Mouse (Mus musculus) embryonic facial prominence, embryonic 13.5 days (tissue): ENCODE data around the gene Alk. TPM values are rescaled to one million over a fixed set of nuclear protein-coding genes. Genes with fewer than 3 reads are reported as not detected.
A peak's percentile ranks its signal among the peaks of the same experiment; 100 is the strongest.

Experiments used
- ATAC-seq: fragments of 200-750 bp; cut with Nextera tagmentation; 2 replicates; pipeline ENCODE4 v1.8.0; 2017; ENCODE audit warnings: low read depth; ENCODE audit not compliant: insufficient number of reproducible peaks, insufficient read depth, low FRiP score, low TSS enrichment
- H3K27ac ChIP-seq: fragments of 300-500 bp; sonication (generic); 2 replicates; pipeline ENCODE4 v1.5.1; 2015; ENCODE audit warnings: moderate library complexity, mild to moderate bottlenecking, inconsistent platforms
- H3K27me3 ChIP-seq: fragments of 300-500 bp; sonication (generic); 2 replicates; pipeline ENCODE4 v1.6.1; 2015; ENCODE audit warnings: mild to moderate bottlenecking, inconsistent platforms
- H3K36me3 ChIP-seq: fragments of 300-500 bp; sonication (generic); 2 replicates; pipeline ENCODE4 v1.6.1; 2015; ENCODE audit warnings: mild to moderate bottlenecking, inconsistent platforms
- H3K4me1 ChIP-seq: fragments of 300-500 bp; sonication (generic); 2 replicates; pipeline ENCODE4 v1.6.1; 2015; ENCODE audit warnings: inconsistent platforms
- H3K4me2 ChIP-seq: fragments of 300-500 bp; sonication (generic); 2 replicates; pipeline ENCODE4 v1.6.1; 2015; ENCODE audit warnings: moderate library complexity, mild to moderate bottlenecking, inconsistent platforms
- H3K4me3 ChIP-seq: fragments of 300-500 bp; sonication (generic); 2 replicates; pipeline ENCODE4 v1.5.1; 2015; ENCODE audit warnings: mild to moderate bottlenecking, inconsistent platforms
- H3K9ac ChIP-seq: fragments of 300-500 bp; sonication (generic); 2 replicates; pipeline ENCODE4 v1.6.1; 2015; ENCODE audit warnings: mild to moderate bottlenecking, inconsistent platforms
- H3K9me3 ChIP-seq: fragments of 300-500 bp; sonication (generic); 2 replicates; pipeline ENCODE4 v1.6.1; 2016; ENCODE audit warnings: inconsistent platforms
- WGBS: fragments of 180-500 bp; shearing (Covaris S2); methylation state at CpG from one replicate; pipeline ENCODE4 v1.1.7; 2015; ENCODE audit warnings: mixed read lengths; 5-methylcytosine and 5-hydroxymethylcytosine counted together
- polyA plus RNA-seq: library from polyadenylated mRNA; unstranded; fragments of >200 nt; fragmentation: Nextera tagmentation; extraction: Ambion mirVana; gene quantifications from 2 replicates; pipeline ENCODE4 v1.2.1, GENCODE M21; 2015

The Alk gene
- 0.51 and 0.66 TPM in 2 replicates for polyA plus RNA-seq

- H3K4me1 ChIP-seq: peaks cover 18% of the 10 kb centered on the region
- no peaks in the 10 kb centered on the region for H3K36me3 ChIP-seq
- peak within 1 kb of the TSS; percentile 48 for H3K4me3 ChIP-seq
- H3K4me2 ChIP-seq: peak within 1 kb of the TSS; percentile 92
- ATAC-seq: peak; percentile 86
- WGBS: 1% methylated on average over 32 of the region's 32 CpGs
- no peak within 1 kb of the TSS for H3K9ac ChIP-seq
- peaks cover 41% of the 10 kb centered on the region for H3K27me3 ChIP-seq
- no peak within 1 kb of the TSS for H3K27ac ChIP-seq
- no peaks in the 10 kb centered on the region for H3K9me3 ChIP-seq
Measured at GRCm38 (mm10) chr17:72604610-72604980, at the start of gene Alk. Gene Alk (minus strand): TSS chr17:72604627.

GRCm38 (mm10) chr17:72652801-72653200, 48.4 kb upstream of the Alk start:
- Histone ChIP-seq H3K9me3 (no peaks in the 10 kb centered on the region), H3K27me3 (no peaks in the 10 kb centered on the region), H3K4me2 (no peak overlapping the region), H3K4me3 (no peak overlapping the region), H3K9ac (no peak overlapping the region), H3K4me1 (peaks cover 2% of the 10 kb centered on the region; the same call in 1 of the 2 replicates), H3K36me3 (no peaks in the 10 kb centered on the region), H3K27ac (no peak overlapping the region)
- WGBS: 88% methylated on average over 1 of the region's 1 CpGs
- ATAC-seq: no peak

GRCm38 (mm10) chr17:72648607-72649217, 44.3 kb upstream of the Alk start:
- no peaks in the 10 kb centered on the region for H3K9me3 ChIP-seq
- ATAC-seq: no peak
- no peak overlapping the region for H3K9ac ChIP-seq
- no peaks in the 10 kb centered on the region for H3K4me1 ChIP-seq
- H3K4me2 ChIP-seq: no peak overlapping the region
- WGBS: 50% methylated on average over 6 of the region's 6 CpGs
- H3K27me3 ChIP-seq: no peaks in the 10 kb centered on the region
- no peaks in the 10 kb centered on the region for H3K36me3 ChIP-seq
- H3K4me3 ChIP-seq: no peak overlapping the region
- H3K27ac ChIP-seq: no peak overlapping the region

DNA sequence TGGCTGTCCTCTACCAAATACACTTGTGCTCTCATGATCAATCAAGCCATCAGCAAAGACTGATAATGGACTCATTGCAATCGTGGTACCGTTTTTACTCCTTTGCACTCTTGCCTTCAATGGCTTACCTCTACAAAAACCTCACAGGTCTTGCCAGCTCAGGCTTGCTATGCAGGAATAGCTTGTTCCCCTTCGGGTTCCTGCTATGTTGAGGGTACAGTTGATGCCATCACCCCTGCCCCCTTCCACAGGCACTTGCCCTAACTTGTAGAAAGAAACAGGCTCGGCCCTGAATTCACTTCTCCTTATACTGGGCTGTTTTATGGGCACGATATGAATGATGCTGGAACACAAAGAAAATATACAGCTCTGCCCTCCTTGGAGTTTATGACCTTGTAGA, 41.7 kb upstream of the Alk start:
- no peak overlapping the region for H3K9ac ChIP-seq
- H3K4me3 ChIP-seq: no peak overlapping the region
- no peak for ATAC-seq
- H3K36me3 ChIP-seq: no peaks in the 10 kb centered on the region
- no peaks in the 10 kb centered on the region for H3K4me1 ChIP-seq
- no peaks in the 10 kb centered on the region for H3K9me3 ChIP-seq
- WGBS: 76% methylated on average over 5 of the region's 5 CpGs
- H3K27me3 ChIP-seq: no peaks in the 10 kb centered on the region
- H3K4me2 ChIP-seq: no peak overlapping the region
- H3K27ac ChIP-seq: no peak overlapping the region

DNA sequence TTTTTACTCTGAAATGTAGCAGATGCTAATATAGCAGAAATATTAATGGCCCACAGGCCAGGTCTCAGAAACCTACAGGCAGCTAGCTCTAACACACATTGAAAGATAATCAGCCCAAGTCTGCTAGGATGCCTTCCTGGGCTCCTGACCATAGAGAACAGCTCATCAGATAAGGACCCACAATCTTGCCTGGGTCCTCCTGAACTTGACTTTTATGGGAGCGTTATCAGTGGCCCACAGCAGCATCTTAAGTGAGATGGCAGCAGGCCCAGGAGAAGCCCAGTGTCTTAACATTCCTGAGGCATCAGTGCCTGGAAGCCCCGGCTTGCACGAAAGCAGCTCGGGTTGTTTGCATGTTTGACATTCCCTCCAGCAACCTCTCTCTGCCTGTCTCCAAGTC, 35.7 kb upstream of the Alk start:
- Histone ChIP-seq H3K4me3 (no peak overlapping the region), H3K9me3 (no peaks in the 10 kb centered on the region), H3K4me2 (no peak overlapping the region), H3K9ac (no peak overlapping the region), H3K27ac (no peak overlapping the region), H3K4me1 (0 out of 2 replicates have a peak, but pooled peaks cover 5% of the 10 kb centered on the region), H3K36me3 (no peaks in the 10 kb centered on the region), H3K27me3 (no peaks in the 10 kb centered on the region)
- WGBS: 45% methylated on average over 4 of the region's 4 CpGs
- no peak for ATAC-seq

DNA sequence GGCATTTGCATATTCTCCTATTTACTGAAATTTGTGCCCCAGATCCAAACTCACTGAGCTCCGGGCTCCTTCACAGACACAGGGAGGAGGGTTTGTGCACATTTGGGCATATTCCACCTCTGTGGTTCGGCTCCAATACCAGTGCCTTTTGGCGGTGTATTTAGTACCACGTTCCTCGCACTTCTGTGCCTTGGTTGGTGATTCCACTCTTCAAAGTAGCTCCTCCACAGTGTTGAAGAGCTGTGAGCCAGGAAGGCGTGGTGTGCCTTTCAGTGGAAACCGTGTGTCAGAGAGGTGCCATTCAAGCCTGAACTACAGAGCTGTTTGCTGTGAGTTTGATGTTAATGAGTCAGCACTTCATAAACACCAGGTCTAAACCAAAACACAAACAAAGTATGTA, 35.0 kb upstream of the Alk start:
- Histone ChIP-seq H3K4me1 (0 out of 2 replicates have a peak, but pooled peaks cover 5% of the 10 kb centered on the region), H3K4me3 (no peak overlapping the region), H3K4me2 (no peak overlapping the region), H3K27me3 (no peaks in the 10 kb centered on the region), H3K9me3 (no peaks in the 10 kb centered on the region), H3K36me3 (no peaks in the 10 kb centered on the region), H3K27ac (no peak overlapping the region), H3K9ac (no peak overlapping the region)
- WGBS: 80% methylated on average over 7 of the region's 7 CpGs
- ATAC-seq: no peak

DNA sequence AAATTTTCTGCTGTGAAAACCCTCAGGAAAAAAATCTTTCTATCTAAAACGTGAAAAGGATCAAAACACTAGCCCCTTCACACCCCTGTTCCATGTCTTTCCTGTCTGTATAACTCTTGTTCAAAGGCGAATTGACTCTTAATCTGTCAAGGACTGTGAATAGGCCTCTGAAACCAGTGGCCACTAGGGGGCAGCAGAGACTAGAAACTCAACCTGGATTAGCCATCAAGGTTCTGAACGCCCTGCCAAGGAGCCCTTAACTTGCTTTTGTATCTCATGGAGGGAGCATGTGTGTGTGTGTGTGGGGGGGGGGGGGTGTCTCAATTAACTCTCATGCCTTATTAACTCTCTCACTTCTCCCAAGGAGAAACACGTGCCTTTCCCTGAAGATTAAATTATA, 1.8 kb upstream of the Alk start:
- no peaks in the 10 kb centered on the region for H3K36me3 ChIP-seq
- peaks cover 18% of the 10 kb centered on the region for H3K4me1 ChIP-seq
- H3K27me3 ChIP-seq: peaks cover 41% of the 10 kb centered on the region
- H3K4me3 ChIP-seq: no peak overlapping the region
- no peak overlapping the region for H3K9ac ChIP-seq
- ATAC-seq: no peak
- H3K4me2 ChIP-seq: no peak overlapping the region
- no peak overlapping the region for H3K27ac ChIP-seq
- H3K9me3 ChIP-seq: no peaks in the 10 kb centered on the region
- 5% methylated on average over 4 of the region's 4 CpGs for WGBS

DNA sequence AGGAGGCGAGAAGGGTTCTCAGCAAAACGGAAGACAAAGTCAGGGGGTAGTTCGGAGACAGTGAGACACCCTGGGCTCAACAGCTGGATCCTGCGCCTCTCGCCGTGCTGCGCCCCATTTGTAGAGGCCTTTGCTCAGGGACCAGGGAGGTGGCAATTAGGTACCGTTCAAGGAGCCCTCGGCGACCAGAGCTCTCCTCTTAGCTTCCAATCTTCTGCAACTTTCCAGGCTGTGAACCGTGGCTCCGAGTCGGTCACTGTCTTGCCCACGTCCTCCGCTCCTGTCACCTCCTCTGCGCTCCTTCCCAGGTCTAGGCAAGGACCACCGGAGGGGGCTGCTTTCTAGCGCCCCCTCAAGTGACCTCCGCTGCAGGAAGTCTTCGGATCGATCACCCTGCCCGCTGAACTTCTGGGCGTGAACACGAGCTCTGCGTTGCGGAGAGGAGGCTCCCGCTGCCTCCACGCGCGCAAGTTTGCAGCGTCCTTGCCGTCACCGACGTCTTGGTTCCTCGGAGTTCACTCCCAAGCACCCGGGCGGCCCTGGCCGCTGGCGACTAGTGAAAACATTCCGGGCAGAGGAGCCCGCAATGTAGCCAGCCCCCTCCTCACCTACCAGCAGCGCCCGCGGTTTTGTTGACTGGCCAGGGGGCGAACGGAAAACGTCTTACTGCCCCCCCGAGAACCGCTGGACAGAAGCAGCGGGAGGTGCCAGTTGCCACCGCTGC, 379 bp downstream of the Alk start:
- ATAC-seq: no peak
- H3K9me3 ChIP-seq: no peaks in the 10 kb centered on the region

GRCm38 (mm10) chr17:72603118-72603885, 1.1 kb downstream of the Alk start:
- H3K27me3 ChIP-seq: peaks cover 41% of the 10 kb centered on the region
- H3K9me3 ChIP-seq: no peaks in the 10 kb centered on the region
- no peak overlapping the region for H3K9ac ChIP-seq
- H3K4me3 ChIP-seq: peak overlapping the region; percentile 48
- H3K27ac ChIP-seq: no peak overlapping the region
- H3K36me3 ChIP-seq: no peaks in the 10 kb centered on the region
- H3K4me2 ChIP-seq: peak overlapping the region; percentile 92
- under 1% methylated on average over 40 of the region's 40 CpGs for WGBS
- peak; percentile 64; the same call in 1 of the 2 replicates for ATAC-seq
- peaks cover 18% of the 10 kb centered on the region for H3K4me1 ChIP-seq

More for the DNA sequence above, 379 bp downstream of the Alk start:
- no peaks in the 10 kb centered on the region for H3K36me3 ChIP-seq
- H3K9ac ChIP-seq: no peak overlapping the region
- no peak overlapping the region for H3K27ac ChIP-seq
- WGBS: 2% methylated on average over 51 of the region's 51 CpGs
- H3K27me3 ChIP-seq: peaks cover 41% of the 10 kb centered on the region
- peak overlapping the region; percentile 92 for H3K4me2 ChIP-seq
- peak overlapping the region; percentile 48 for H3K4me3 ChIP-seq
- peaks cover 18% of the 10 kb centered on the region for H3K4me1 ChIP-seq

DNA sequence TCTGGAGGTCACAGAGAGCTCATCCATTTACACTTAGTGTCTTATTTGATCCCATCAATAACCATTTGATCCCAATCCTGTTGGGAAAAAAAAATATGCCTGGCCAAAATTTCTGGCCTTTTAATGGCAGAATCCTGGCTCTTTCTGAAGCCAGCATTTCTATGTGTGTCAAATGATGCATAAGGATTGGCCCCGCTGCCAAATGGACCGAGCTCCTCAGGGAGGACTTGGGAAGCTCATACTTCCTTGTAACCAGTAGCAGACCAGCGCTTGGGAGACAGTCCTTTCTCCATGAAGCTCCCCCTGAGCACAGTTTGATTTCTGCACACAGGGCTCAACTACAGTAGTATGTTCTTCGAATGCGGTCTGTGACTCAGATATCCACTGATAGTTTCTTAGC, 3.6 kb downstream of the Alk start:
- peaks cover 41% of the 10 kb centered on the region for H3K27me3 ChIP-seq
- peaks cover 18% of the 10 kb centered on the region for H3K4me1 ChIP-seq
- H3K9ac ChIP-seq: no peak overlapping the region
- H3K27ac ChIP-seq: no peak overlapping the region
- H3K9me3 ChIP-seq: no peaks in the 10 kb centered on the region
- no peak for ATAC-seq
- H3K4me3 ChIP-seq: no peak overlapping the region
- H3K36me3 ChIP-seq: no peaks in the 10 kb centered on the region
- no peak overlapping the region for H3K4me2 ChIP-seq
- 90% methylated on average over 5 of the region's 5 CpGs for WGBS

GRCm38 (mm10) chr17:72587671-72588070, 16.8 kb downstream of the Alk start:
- no peak overlapping the region for H3K4me2 ChIP-seq
- H3K4me3 ChIP-seq: no peak overlapping the region
- H3K27me3 ChIP-seq: no peaks in the 10 kb centered on the region
- no peak for ATAC-seq
- H3K27ac ChIP-seq: no peak overlapping the region
- no peak overlapping the region for H3K9ac ChIP-seq
- no peaks in the 10 kb centered on the region for H3K9me3 ChIP-seq
- no peaks in the 10 kb centered on the region for H3K4me1 ChIP-seq
- H3K36me3 ChIP-seq: no peaks in the 10 kb centered on the region
- WGBS: 85% methylated on average over 3 of the region's 3 CpGs
